Mouse (Mus musculus): ENCODE results near the gene Cand2. TPM values are rescaled to one million over a fixed set of nuclear protein-coding genes. Genes with fewer than 3 reads are reported as not detected.

The Cand2 gene
- 1 to 10 TPM; 2.0 to 2.4 TPM for total RNA-seq (2021)
- long read RNA-seq, experiment 1, partial matches to known transcripts: 1 of 2 reads
- long read RNA-seq, experiment 1, other reads (novel, unspliced or antisense): 1 of 2 reads
- long read RNA-seq, experiment 2, full-length matches to known transcripts: 1 of 2 reads
- long read RNA-seq, experiment 2, partial matches to known transcripts: 1 of 2 reads
- long read RNA-seq, experiment 2, other reads (novel, unspliced or antisense): 0 of 2 reads

- DNase-seq (ENCODE audit: low spot score in 2 of 2): no peak
Observed at GRCm38 (mm10) chr6:115774501-115774921, at the start of gene Cand2. Cand2 (plus strand) TSS chr6:115774538.

GRCm38 (mm10) chr6:115727108-115727507 is 47.2 kb upstream of the Cand2 start:
- peak; percentile 17 to 50 for DNase-seq (ENCODE audit: low spot score in 2 of 2)

DNA sequence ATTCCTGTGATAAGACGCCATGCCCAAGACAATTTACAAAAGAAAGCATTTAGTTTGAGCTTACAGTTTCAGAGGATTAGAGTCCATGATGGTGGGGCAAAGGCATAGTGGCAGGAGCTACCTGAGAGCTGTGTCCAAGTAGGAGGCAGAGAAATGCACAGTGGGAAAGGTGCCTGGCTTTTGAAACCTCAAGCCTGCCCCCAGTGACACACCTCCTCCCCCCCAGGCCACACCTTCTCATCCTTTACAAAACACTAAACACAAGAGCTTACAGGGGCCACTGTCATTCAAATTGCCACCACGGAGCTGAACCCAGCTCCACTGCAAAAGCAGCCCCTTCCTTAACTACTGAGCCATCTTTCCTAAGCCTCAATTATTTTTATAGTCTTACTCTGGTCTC is 46.8 kb upstream of the Cand2 start:
- DNase-seq (ENCODE audit: low spot score in 2 of 2): no peak

DNA sequence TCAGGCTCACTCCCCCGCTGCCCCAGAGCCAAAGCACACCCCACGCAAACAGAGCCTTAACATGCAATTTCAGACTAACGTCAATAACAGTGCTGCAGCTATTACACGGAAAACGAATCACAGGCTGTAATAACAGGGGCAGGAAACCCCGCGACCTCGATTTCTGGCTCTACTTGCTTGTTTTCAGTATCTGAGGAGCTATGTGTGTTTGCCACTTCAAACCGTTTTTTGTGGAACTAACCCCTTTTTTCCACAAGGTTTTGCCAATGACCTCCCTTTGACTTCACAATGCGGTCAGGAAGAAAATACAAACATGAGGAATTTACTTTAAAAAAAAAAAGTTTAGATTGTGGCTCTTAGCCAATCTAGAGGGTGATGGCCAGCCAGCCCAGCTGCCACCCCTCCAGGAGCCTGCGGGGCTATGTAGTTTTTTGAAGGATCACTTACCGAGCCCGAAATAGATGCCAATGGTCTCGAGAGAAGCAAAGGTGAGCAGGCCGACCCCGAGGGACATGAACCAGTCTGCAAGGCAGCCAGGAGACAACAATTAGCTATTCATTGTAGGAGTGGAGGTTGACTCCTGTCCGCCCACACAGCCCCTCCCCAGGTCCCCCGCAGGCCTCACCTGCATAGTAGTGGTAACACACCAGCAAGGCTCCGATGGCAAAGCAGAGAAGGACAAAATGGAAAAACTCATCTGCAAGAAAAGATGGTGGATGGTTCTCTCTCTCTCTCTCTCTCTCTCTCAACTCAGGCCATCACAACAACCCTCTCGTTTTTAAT is 43.6 kb upstream of the Cand2 start:
- no peak for DNase-seq (ENCODE audit: low spot score in 2 of 2)

- DNase-seq (ENCODE audit: low spot score in 2 of 2): no peak
Observed at GRCm38 (mm10) chr6:115732341-115732928, 41.9 kb upstream of the Cand2 start.

DNA sequence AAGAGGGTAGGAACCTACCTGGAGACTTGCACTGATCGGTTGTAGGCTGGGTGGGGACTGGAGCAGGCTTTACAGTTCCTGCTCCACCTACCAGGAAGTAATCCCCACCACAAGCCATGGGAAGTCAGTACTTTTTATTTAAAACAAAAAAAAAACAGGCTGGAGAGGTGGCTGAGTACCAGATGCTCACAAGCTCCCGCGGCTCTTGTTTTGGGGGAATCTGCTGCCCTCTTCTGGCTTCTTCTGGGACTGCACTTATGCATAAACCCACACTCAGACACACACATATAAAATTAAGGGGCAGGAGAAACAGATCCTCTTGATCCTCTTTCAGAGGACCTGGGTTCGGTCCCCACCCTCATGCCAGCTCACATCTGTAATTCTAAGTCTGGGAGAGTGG is 39.4 kb upstream of the Cand2 start:
- DNase-seq (ENCODE audit: low spot score in 2 of 2): no peak

DNA sequence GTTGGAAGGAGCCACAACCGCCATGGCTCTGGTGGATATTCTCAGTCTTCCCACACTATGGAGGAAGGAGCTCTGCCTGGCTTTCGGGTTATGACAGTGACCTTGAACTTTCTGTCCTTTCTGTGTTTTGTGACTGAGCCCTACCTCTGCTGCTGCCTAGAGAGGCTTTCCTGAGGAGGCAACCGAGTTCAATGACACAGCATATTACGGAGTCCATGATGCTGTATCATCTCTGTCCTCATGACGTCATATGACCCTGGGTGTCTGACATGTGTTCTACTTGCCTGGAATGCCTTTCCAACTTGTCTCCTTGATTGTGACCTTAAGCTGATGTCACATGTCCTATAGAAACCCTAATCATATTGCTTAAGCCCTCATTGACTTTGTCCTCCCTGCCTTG is 35.3 kb upstream of the Cand2 start:
- DNase-seq (ENCODE audit: low spot score in 2 of 2): no peak

DNA sequence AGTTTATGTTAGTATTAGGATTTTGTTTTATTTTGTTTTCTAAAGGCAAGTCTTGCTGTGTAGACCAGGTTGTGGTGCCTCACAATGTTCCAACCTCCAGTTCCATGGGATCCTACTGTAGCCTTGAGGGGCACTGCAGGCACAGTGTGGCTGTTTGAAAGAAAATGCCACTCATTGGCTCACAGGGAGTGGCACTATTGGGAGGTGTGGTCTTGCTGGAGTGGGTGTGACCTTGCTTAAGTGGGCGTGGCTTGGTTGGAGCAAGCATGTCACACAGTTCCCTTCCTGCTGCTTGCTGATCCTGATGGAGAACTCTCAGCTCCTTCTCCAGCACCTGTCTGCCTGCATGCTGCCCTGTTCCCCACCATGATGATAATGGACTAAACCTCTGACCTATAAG is 30.8 kb upstream of the Cand2 start:
- no peak for DNase-seq (ENCODE audit: low spot score in 2 of 2)

DNA sequence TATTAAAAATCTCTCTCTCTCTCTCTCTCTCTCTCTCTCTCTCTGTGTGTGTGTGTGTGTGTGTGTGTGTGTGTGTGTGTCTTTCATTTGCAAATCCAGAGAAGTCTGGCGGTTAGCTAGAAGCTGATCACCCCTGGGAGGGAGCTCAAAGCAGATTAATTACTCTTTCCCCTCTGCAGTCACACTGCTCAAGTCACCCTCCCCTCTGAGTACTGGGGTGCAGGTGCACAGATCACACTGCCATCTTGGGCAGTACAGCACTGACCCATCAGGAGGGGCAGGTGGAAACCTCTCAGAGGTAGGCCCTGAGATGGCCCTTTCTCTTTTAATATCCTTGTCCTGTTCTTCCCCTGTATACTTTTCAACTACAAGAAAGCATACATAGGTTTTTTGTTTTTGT is 28.0 kb upstream of the Cand2 start:
- DNase-seq (ENCODE audit: low spot score in 2 of 2): no peak

GRCm38 (mm10) chr6:115755536-115755935 is 18.8 kb upstream of the Cand2 start:
- DNase-seq (ENCODE audit: low spot score in 2 of 2): no peak

- DNase-seq (ENCODE audit: low spot score in 2 of 2): no peak
Observed at GRCm38 (mm10) chr6:115758981-115759435, 15.3 kb upstream of the Cand2 start.

- DNase-seq (ENCODE audit: low spot score in 2 of 2): no peak
Observed at GRCm38 (mm10) chr6:115759461-115759860, 14.9 kb upstream of the Cand2 start.

DNA sequence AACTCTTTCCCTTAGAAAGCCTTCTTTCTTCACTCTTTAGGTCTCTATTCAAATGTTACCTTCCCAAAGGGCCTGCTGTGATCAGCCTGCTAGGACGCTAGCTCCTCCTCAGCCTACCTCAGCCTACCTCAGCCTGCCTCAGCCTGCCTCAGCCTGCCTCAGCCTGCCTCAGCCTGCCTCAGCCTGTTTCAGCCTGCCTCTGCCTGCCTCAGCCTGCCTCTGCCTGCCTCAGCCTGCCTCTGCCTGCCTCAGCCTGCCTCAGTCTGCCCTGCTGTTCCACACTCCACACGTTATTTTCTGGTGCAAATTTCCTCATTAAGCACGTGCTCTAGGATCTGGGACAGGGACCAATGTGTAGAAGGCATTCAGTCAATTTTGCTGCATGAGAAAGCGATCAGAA is 14.2 kb upstream of the Cand2 start:
- no peak for DNase-seq (ENCODE audit: low spot score in 2 of 2)

DNA sequence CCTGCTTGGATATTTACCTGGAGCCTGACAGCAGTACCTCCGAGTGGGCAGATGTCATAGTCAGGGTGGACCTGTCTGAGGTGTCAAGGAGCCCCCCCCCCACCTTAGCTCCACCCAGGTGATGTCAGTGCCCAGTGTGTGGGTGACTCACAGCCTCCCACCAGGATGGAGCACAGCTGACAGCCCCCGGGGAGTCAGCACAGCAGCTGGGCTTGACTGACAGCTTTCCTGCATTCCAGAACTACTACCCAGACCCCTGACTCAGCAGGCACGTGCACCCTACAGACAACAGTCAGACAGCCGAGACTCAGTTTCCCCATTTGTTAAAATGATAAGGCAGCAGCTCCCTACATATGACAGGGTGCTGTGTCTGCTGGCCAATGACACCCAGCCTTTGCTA is 13.4 kb upstream of the Cand2 start:
- no peak for DNase-seq (ENCODE audit: low spot score in 2 of 2)

GRCm38 (mm10) chr6:115761995-115762756 is 12.2 kb upstream of the Cand2 start, which contains the start of gene Tmem40:
Tmem40 (minus strand) TSS chr6:115762410.
- DNase-seq (ENCODE audit: low spot score in 2 of 2): peak in 1 of 2 experiments; percentile 17

DNA sequence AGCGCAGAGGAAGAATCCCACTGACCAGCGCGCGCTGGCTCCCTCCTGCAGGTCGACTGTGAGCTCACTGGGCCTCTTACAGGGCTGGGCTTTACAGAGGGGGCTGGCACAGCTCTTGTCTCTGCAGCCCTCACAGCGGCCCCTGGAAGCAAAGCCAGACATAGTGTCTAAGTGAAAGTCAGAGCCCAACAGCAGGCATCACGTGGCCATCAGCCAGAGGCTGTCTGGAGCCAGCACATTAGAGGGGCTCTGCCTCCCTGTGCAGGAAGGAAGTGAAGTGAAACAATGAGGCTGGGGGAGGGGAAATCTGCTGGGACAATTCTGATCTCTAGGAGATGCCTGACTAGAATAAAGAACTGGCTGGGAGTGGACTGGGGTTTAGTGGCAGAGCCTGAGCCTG is 10.2 kb upstream of the Cand2 start:
- DNase-seq (ENCODE audit: low spot score in 2 of 2): no peak

DNA sequence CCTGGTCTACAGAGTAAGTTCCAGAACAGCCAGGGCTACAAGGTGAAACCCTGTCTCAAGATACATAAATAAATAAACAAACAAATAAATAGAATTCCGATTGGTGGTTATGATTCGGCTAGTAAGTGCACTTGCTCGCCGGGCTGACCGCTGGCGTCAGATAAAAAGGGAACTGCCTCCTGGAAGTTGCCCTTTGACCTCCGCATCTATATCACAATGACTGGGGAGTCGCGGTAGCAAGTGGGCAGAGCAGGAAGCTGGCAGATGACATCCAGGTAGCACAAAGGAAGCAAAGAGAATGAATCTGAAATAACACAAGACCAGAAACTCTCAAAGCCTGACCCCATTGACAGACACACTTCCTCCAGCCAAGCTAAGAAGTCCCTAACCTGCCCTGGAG is 7.0 kb upstream of the Cand2 start:
- no peak for DNase-seq (ENCODE audit: low spot score in 2 of 2)

DNA sequence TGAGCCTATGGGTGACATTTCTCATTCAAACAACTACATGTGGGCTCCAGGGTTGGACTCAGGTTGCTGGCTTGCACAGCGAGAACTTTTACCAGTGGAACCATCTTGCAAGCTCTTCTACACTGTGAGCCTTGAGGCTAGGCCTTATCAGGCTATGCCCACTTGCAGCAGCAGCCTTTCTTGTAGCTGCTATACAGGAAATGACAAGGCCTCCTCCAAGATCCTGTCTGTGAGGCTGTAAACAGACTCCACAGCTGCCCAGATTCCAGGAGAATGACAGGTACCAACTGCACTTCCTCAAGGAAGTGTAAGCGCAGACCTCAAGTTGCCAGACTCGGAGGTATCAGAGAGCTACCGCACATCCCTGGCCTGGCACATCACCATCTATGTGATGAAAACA is 6.1 kb upstream of the Cand2 start:
- no peak for DNase-seq (ENCODE audit: low spot score in 2 of 2)

DNA sequence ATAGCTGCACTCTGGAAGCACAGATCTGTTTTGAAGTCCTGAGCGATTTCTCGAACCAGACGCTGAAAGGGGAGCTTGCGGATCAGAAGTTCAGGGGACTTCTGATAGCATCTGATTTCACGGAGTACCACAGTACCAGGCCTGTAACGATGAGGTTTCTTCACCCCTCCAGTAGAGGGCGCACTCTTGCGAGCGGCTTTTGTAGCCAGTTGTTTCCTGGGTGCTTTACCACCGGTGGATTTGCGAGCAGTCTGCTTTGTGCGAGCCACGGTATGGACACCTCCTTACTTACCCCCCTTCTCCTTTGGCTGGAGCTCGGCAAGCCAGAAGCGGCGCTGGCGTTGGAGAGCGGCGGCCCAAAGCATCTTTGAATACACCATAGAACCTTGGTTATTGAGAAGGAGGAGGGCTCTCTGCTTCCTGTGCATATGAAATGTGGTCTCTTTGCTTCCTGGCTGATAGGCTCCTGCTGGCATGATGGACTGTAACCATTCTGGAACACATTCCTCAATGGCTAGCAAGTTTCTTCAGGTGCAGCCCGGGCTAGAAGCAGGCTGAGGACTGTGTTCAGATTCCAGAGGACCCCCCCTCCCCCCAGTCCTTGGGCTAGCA is 4.2 kb upstream of the Cand2 start:
- no peak for DNase-seq (ENCODE audit: low spot score in 2 of 2)

GRCm38 (mm10) chr6:115770852-115771251 is 3.5 kb upstream of the Cand2 start:
- no peak for DNase-seq (ENCODE audit: low spot score in 2 of 2)

- no peak for DNase-seq (ENCODE audit: low spot score in 2 of 2)
Observed at GRCm38 (mm10) chr6:115772201-115772600, 2.1 kb upstream of the Cand2 start.
